Mouse (Mus musculus) stomach, postnatal 0 days (tissue): ENCODE measurements around the gene Ptprg.

Source experiments
- CTCF ChIP-seq: IDR thresholded peaks from 2 replicates; pipeline ENCODE4 v1.5.1; 2016; ENCODE audit warnings: antibody characterized with exemption, low read depth, mild to moderate bottlenecking, moderate library complexity
- EP300 ChIP-seq: optimal IDR thresholded peaks from 2 replicates; pipeline ENCODE3; 2016; ENCODE audit warnings: antibody characterized with exemption

- TF ChIP-seq CTCF (no peak), EP300 (no peak)
These were observed 666.5 kb downstream of the Ptprg start for GRCm38 (mm10) chr14:12219877-12220276.
